Mouse (Mus musculus) olfactory bulb, adult 2 months (tissue): Measurements from ENCODE around the gene Gng2.

ENCODE experiments used
- CTCF ChIP-seq: fragments of 200-500 bp; IDR thresholded peaks from 2 replicates; pipeline ENCODE4 v1.5.1; 2012; ENCODE audit warnings: low read depth, mild to moderate bottlenecking, low read length, moderate library complexity; ENCODE audit not compliant: insufficient read depth
- POLR2A ChIP-seq: fragments of 200-500 bp; IDR thresholded peaks from 2 replicates; pipeline ENCODE4 v1.6.1; 2012; ENCODE audit warnings: mild to moderate bottlenecking, low read depth, low read length, moderate library complexity; ENCODE audit not compliant: insufficient read depth

DNA sequence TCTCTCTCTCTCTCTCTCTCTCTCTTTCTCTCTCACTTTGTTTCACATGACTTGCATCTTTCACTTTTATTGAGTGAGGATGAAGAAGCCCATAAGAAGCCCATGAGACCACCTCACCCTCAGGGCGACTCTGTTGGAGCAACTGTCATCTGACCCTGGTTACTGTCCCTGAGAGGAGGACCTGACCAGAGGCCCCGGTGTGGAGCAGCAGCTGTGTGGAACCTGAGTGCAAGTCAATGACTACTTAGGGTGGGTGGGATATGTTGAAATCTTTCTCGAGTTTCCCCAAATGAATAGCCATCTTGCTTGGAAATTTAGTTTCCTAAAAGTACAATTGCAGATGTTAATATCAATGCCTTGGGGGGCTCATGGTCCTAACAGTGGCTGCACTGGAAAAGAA lies 34.7 kb downstream of the Gng2 start:
- TF ChIP-seq POLR2A (no peak), CTCF (no peak)
